Mouse (Mus musculus): ENCODE measurements around the gene Flywch2.

DNA sequence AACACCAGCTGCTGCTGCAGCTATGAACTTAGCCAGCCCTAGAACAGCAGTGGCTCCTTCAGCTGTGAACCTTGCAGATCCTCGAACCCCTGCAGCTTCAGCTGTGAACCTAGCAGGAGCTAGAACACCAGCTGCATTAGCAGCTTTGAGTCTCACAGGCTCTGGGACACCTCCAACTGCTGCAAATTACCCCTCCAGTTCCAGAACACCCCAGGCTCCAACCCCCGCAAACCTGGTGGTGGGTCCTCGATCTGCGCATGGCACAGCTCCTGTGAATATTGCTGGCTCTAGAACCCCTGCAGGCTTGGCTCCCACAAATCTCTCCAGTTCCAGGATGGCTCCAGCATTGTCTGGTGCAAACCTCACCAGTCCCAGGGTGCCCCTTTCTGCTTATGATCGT lies 34.9 kb upstream of the Flywch2 start:
- TF ChIP-seq CTCF (IDR thresholded peaks at IDR 0.05; ENCODE audit: low read depth, low read length) (no peak), POLR2A (IDR thresholded peaks at IDR 0.05; ENCODE audit: borderline replicate concordance, low read depth, low read length) (no peak)
